Mouse (Mus musculus) embryonic facial prominence, embryonic 14.5 days (tissue): ENCODE results near the gene Acot11. TPM values are rescaled to one million over a fixed set of nuclear protein-coding genes. Genes with fewer than 3 reads are reported as not detected.
"Not testable (repeated sequence)": the region's sequence is repeated elsewhere in the genome, so short reads cannot be mapped to it uniquely, and the experiment has no call there.

Source experiments
- ATAC-seq: fragments of 200-750 bp; cut with Nextera tagmentation; 2 replicates; pipeline ENCODE4 v1.8.0; 2017; ENCODE audit warnings: low read depth, moderate number of reproducible peaks, moderate TSS enrichment
- DNase-seq: peaks from one replicate; pipeline ENCODE4 v3.0.0-alpha.2; 2015; ENCODE audit warnings: low spot score
- H3K27ac ChIP-seq: fragments of 300-500 bp; sonication (generic); replicated peaks from 2 replicates; pipeline ENCODE4 v1.5.1; 2014; ENCODE audit warnings: low read depth, mild to moderate bottlenecking, low read length, moderate library complexity
- H3K27me3 ChIP-seq: fragments of 300-500 bp; sonication (generic); replicated peaks from 2 replicates; pipeline ENCODE4 v1.6.1; 2014; ENCODE audit warnings: low read length; ENCODE audit not compliant: control insufficient read depth, insufficient read depth
- H3K36me3 ChIP-seq: fragments of 300-500 bp; sonication (generic); 2 replicates; pipeline ENCODE4 v1.6.1; 2014; ENCODE audit warnings: low read length, mixed read lengths; ENCODE audit not compliant: control insufficient read depth, insufficient read depth
- H3K4me1 ChIP-seq: fragments of 300-500 bp; sonication (generic); 2 replicates; pipeline ENCODE4 v1.6.1; 2014; ENCODE audit warnings: antibody characterized with exemption, low read length; ENCODE audit not compliant: control insufficient read depth, insufficient read depth
- H3K4me2 ChIP-seq: fragments of 300-500 bp; sonication (generic); 2 replicates; pipeline ENCODE4 v1.6.1; 2014; ENCODE audit warnings: low read depth, mild to moderate bottlenecking, low read length, moderate library complexity, mixed read lengths
- H3K4me3 ChIP-seq: fragments of 300-500 bp; sonication (generic); 2 replicates; pipeline ENCODE4 v1.5.1; 2014; ENCODE audit warnings: low read depth, mild to moderate bottlenecking, low read length
- H3K9ac ChIP-seq: fragments of 300-500 bp; sonication (generic); 2 replicates; pipeline ENCODE4 v1.6.1; 2014; ENCODE audit warnings: low read depth, mild to moderate bottlenecking, low read length, moderate library complexity, mixed read lengths
- H3K9me3 ChIP-seq: fragments of 300-500 bp; sonication (generic); 2 replicates; pipeline ENCODE4 v1.6.1; 2016; ENCODE audit warnings: low read length; ENCODE audit not compliant: control insufficient read depth
- WGBS: fragments of 180-500 bp; shearing (Covaris S2); extraction: QIAGEN DNeasy Blood & Tissue Kit; methylation state at CpG from one replicate; pipeline ENCODE4 v1.1.7; 2014; 5-methylcytosine and 5-hydroxymethylcytosine counted together
- polyA plus RNA-seq: library from polyadenylated mRNA; unstranded; fragments of >200 nt; fragmentation: Nextera tagmentation; extraction: Ambion mirVana; gene quantifications from 2 replicates; pipeline ENCODE4 v1.2.1, GENCODE M21; 2014

The Acot11 gene
- polyA plus RNA-seq, 1 experiment from 2014 or later = 4.1 TPM

GRCm38 (mm10) chr4:106803781-106804180, 1.0 kb downstream of the Acot11 start:
- no peaks in the 10 kb centered on the region for H3K9me3 ChIP-seq
- H3K9ac ChIP-seq = no peak overlapping the region
- no peaks in the 10 kb centered on the region for H3K27me3 ChIP-seq
- 84% methylated on average over 4 of the region's 4 CpGs for WGBS
- no peak overlapping the region for H3K4me3 ChIP-seq
- DNase-seq = no peak
- no peaks in the 10 kb centered on the region for H3K36me3 ChIP-seq
- H3K27ac ChIP-seq = no peak overlapping the region
- H3K4me2 ChIP-seq = no peak overlapping the region
- peaks cover 11% of the 10 kb centered on the region for H3K4me1 ChIP-seq
- no peak for ATAC-seq

- WGBS = 4% methylated on average over 13 of the region's 15 CpGs
- Histone ChIP-seq H3K4me1 (peaks cover 11% of the 10 kb centered on the region), H3K4me2 (peak overlapping the region; percentile 48), H3K27ac (peak overlapping the region; percentile 61), H3K4me3 (peak overlapping the region; percentile 21), H3K36me3 (no peaks in the 10 kb centered on the region), H3K9me3 (no peaks in the 10 kb centered on the region), H3K9ac (peak overlapping the region; percentile 32; the same call in 1 of the 2 replicates), H3K27me3 (no peaks in the 10 kb centered on the region)
- DNase-seq (peak; percentile 86), ATAC-seq (peak; percentile 88)
Measured at GRCm38 (mm10) chr4:106799772-106800336, 4.9 kb downstream of the Acot11 start.

- Histone ChIP-seq H3K4me2 (peak overlapping the region; percentile 48), H3K9ac (peak overlapping the region; percentile 32; the same call in 1 of the 2 replicates), H3K9me3 (no peaks in the 10 kb centered on the region), H3K4me1 (peaks cover 11% of the 10 kb centered on the region), H3K36me3 (no peaks in the 10 kb centered on the region), H3K4me3 (peak overlapping the region; percentile 21), H3K27me3 (no peaks in the 10 kb centered on the region), H3K27ac (peak overlapping the region; percentile 61)
- DNase-seq (peak; percentile 34), ATAC-seq (peak; percentile 35; the same call in 1 of the 2 replicates)
- WGBS = 54% methylated on average over 10 of the region's 10 CpGs
Measured at GRCm38 (mm10) chr4:106798908-106799546, 5.8 kb downstream of the Acot11 start.

DNA sequence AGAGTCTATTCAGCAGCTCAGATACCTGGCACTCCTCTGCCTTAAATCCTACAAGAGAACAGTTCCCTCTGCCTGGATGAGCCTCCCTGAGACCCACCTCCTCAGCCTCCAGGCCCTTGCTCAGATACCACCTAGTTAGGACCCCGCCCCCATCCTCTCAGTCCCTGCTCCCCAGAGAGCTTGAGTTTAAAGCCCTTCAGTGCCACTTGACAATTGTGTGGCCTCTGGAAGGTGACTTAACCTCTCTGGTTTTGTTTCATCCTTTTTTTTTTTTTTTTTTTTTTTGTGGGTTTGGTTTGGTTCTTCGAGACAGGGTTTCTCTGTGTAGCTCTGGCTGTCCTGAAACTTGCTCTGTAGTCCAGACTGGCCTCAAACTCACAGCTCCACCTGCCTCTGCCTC, 9.5 kb downstream of the Acot11 start:
- 94% methylated on average over 2 of the region's 2 CpGs for WGBS
- no peak overlapping the region for H3K9ac ChIP-seq
- no peak overlapping the region for H3K4me2 ChIP-seq
- no peak for ATAC-seq
- H3K4me1 ChIP-seq = peaks cover 11% of the 10 kb centered on the region
- no peaks in the 10 kb centered on the region for H3K9me3 ChIP-seq
- H3K36me3 ChIP-seq = no peaks in the 10 kb centered on the region
- H3K27ac ChIP-seq = no peak overlapping the region
- no peak overlapping the region for H3K4me3 ChIP-seq
- H3K27me3 ChIP-seq = no peaks in the 10 kb centered on the region
- no peak for DNase-seq

DNA sequence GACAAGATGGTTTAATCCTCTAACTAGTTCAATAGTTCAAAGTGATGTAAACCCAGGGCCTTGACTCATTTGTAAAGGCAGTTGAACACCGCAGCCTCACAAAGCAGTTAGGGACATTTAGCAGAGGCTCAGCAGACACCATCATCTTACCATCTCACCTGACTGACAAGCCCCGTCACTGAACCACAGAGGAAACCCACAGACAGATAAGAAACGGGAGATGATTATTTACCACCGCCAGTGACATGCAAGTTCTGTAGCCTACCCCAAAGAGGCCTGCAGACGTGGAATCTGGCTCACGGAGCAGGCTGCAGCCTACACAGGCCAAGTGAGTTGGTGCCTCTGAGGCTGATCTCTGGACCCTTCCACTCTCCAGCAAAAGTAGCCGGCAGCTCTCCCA, 10.6 kb downstream of the Acot11 start:
- no peaks in the 10 kb centered on the region for H3K27me3 ChIP-seq
- no peak for ATAC-seq
- no peak overlapping the region for H3K27ac ChIP-seq
- H3K9ac ChIP-seq = no peak overlapping the region
- H3K4me3 ChIP-seq = no peak overlapping the region
- H3K9me3 ChIP-seq = no peaks in the 10 kb centered on the region
- H3K36me3 ChIP-seq = no peaks in the 10 kb centered on the region
- DNase-seq = no peak
- H3K4me1 ChIP-seq = peaks cover 10% of the 10 kb centered on the region
- 87% methylated on average over 7 of the region's 7 CpGs for WGBS
- H3K4me2 ChIP-seq = no peak overlapping the region

DNA sequence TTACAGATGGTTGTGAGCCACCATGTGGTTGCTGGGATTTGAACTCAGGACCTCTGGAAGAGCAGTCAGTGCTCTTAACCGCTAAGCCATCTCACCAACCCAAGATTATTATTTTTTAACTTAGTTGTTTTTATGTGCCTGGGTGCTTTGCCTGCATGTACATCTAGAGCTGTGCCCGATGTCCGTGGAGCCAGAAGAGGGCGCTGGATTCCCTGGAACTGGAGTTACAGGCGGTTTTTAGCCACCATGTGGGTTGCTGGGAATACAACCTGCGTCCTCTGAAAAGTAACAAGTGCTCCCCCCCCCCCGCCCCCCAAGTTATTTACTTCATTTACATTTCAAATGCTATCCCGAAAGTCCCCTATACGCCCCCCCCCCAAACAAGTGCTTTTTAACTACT, 11.0 kb downstream of the Acot11 start:
- H3K4me1 ChIP-seq, H3K4me3 ChIP-seq, H3K9me3 ChIP-seq, DNase-seq, ATAC-seq, H3K36me3 ChIP-seq, H3K27ac ChIP-seq, H3K27me3 ChIP-seq, H3K9ac ChIP-seq, H3K4me2 ChIP-seq: not testable (repeated sequence)
- 96% methylated on average over 9 of the region's 9 CpGs for WGBS

- Histone ChIP-seq H3K4me2 (no peak overlapping the region), H3K27me3 (no peaks in the 10 kb centered on the region), H3K4me1 (peaks cover 20% of the 10 kb centered on the region), H3K4me3 (no peak overlapping the region), H3K36me3 (no peaks in the 10 kb centered on the region), H3K27ac (no peak overlapping the region), H3K9me3 (no peaks in the 10 kb centered on the region), H3K9ac (no peak overlapping the region)
- no peak for ATAC-seq
- no peak for DNase-seq
Measured at GRCm38 (mm10) chr4:106792276-106792675, 12.5 kb downstream of the Acot11 start.

- no peak for DNase-seq
- Histone ChIP-seq H3K4me2 (no peak overlapping the region), H3K36me3 (no peaks in the 10 kb centered on the region), H3K4me3 (no peak overlapping the region), H3K4me1 (peaks cover 33% of the 10 kb centered on the region), H3K27ac (no peak overlapping the region), H3K9me3 (no peaks in the 10 kb centered on the region), H3K27me3 (no peaks in the 10 kb centered on the region), H3K9ac (no peak overlapping the region)
- 90% methylated on average over 1 of the region's 1 CpGs for WGBS
- no peak for ATAC-seq
Measured at GRCm38 (mm10) chr4:106790938-106791337, 13.9 kb downstream of the Acot11 start.

- Histone ChIP-seq H3K27ac (peak overlapping the region; percentile 13; the same call in 1 of the 2 replicates), H3K4me1 (peaks cover 39% of the 10 kb centered on the region)
- not testable (repeated sequence) for DNase-seq, H3K4me3 ChIP-seq, ATAC-seq, H3K9ac ChIP-seq, H3K9me3 ChIP-seq, H3K4me2 ChIP-seq, H3K27me3 ChIP-seq, H3K36me3 ChIP-seq
- 80% methylated on average over 5 of the region's 5 CpGs for WGBS
Measured at GRCm38 (mm10) chr4:106790218-106790617, 14.6 kb downstream of the Acot11 start.
